Mouse (Mus musculus): ENCODE measurements around the gene Gm28048.

DNA sequence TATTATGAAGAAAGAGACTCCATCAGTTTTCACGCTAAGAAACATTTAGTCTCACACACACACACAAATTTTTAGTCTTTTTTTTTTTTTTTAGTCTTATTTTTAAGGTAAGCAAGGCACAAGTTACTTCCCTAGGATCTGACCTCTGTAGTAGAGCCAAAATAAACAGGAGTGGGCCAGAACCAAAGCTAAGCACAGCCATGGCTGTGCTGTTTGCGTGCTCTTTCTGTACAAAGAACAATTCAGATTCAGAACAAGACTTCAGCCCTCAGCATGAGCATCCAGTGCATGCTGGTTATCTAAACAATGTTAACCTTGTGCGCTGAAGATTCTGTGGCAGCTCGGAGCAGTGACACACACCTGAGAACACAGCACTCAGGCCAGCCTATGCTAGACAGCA lies 17.5 kb downstream of the Gm28048 start:
- no peak for TF ChIP-seq POLR2A (IDR thresholded peaks at IDR 0.05; ENCODE audit: control insufficient read depth, low read depth, low read length)
- TF ChIP-seq CTCF (IDR thresholded peaks at IDR 0.05; ENCODE audit: control insufficient read depth, insufficient read depth, insufficient replicate concordance, low read depth, low read length), result no peak
